Mouse (Mus musculus) naive thymus-derived CD4-positive, alpha-beta T cell, adult 2 months (primary cell): Measurements from ENCODE around the gene Dgki.

Source experiments
- DNase-seq: peaks from one replicate; pipeline ENCODE4 v3.0.0-alpha.2; 2011; ENCODE audit warnings: low read depth

Gene Dgki

GRCm38 (mm10) chr6:37299562-37300390, at the start of gene Dgki:
Gene Dgki (minus strand): TSS chr6:37300184.
- no peak for DNase-seq

- no peak for DNase-seq
Measured at GRCm38 (mm10) chr6:37347606-37348005, 47.6 kb upstream of the Dgki start.

- DNase-seq: no peak
Measured at GRCm38 (mm10) chr6:37338055-37338454, 38.1 kb upstream of the Dgki start.

GRCm38 (mm10) chr6:37336831-37337260, 36.9 kb upstream of the Dgki start:
- no peak for DNase-seq

GRCm38 (mm10) chr6:37336381-37336780, 36.4 kb upstream of the Dgki start:
- no peak for DNase-seq

GRCm38 (mm10) chr6:37332846-37333245, 32.9 kb upstream of the Dgki start:
- DNase-seq: no peak

- no peak for DNase-seq
Measured at GRCm38 (mm10) chr6:37329901-37330864, 30.2 kb upstream of the Dgki start.

GRCm38 (mm10) chr6:37329376-37329775, 29.4 kb upstream of the Dgki start:
- no peak for DNase-seq

- no peak for DNase-seq
Measured at GRCm38 (mm10) chr6:37328671-37329070, 28.7 kb upstream of the Dgki start.

GRCm38 (mm10) chr6:37327519-37327918, 27.5 kb upstream of the Dgki start:
- no peak for DNase-seq

- DNase-seq: no peak
Measured at GRCm38 (mm10) chr6:37326603-37326955, 26.6 kb upstream of the Dgki start.

GRCm38 (mm10) chr6:37325906-37326602, 26.1 kb upstream of the Dgki start:
- no peak for DNase-seq

GRCm38 (mm10) chr6:37325076-37325475, 25.1 kb upstream of the Dgki start:
- DNase-seq: no peak

GRCm38 (mm10) chr6:37322641-37323040, 22.7 kb upstream of the Dgki start:
- DNase-seq: no peak

GRCm38 (mm10) chr6:37322088-37322487, 22.1 kb upstream of the Dgki start:
- no peak for DNase-seq

GRCm38 (mm10) chr6:37317904-37318303, 17.9 kb upstream of the Dgki start:
- no peak for DNase-seq

- no peak for DNase-seq
Measured at GRCm38 (mm10) chr6:37315440-37315839, 15.5 kb upstream of the Dgki start.

- DNase-seq: no peak
Measured at GRCm38 (mm10) chr6:37310601-37311000, 10.6 kb upstream of the Dgki start.

GRCm38 (mm10) chr6:37306616-37307015, 6.6 kb upstream of the Dgki start:
- DNase-seq: no peak

- no peak for DNase-seq
Measured at GRCm38 (mm10) chr6:37300492-37300891, 508 bp upstream of the Dgki start.

- DNase-seq: no peak
Measured at GRCm38 (mm10) chr6:37298982-37299381, 1.0 kb downstream of the Dgki start.

GRCm38 (mm10) chr6:37297744-37298482, 2.1 kb downstream of the Dgki start:
- DNase-seq: no peak
